Mouse (Mus musculus) ES-Bruce4 (cell line): ENCODE measurements around the gene Bptf. TPM values are rescaled to one million over a fixed set of nuclear protein-coding genes. Genes with fewer than 3 reads are reported as not detected.

ENCODE experiments used
- H3K27ac ChIP-seq: 2 replicates; pipeline ENCODE4 v1.5.1; 2012; ENCODE audit warnings: low read length, inconsistent platforms; ENCODE audit not compliant: insufficient read depth
- H3K27me3 ChIP-seq: 2 replicates; pipeline ENCODE4 v1.6.1; 2012; ENCODE audit warnings: mild to moderate bottlenecking, low read length, inconsistent platforms; ENCODE audit not compliant: control insufficient read depth, poor library complexity, insufficient read depth, severe bottlenecking
- H3K36me3 ChIP-seq: 2 replicates; pipeline ENCODE4 v1.6.1; 2012; ENCODE audit warnings: inconsistent platforms, mild to moderate bottlenecking, low read length, moderate library complexity; ENCODE audit not compliant: control insufficient read depth, poor library complexity, insufficient read depth, severe bottlenecking
- H3K4me1 ChIP-seq: one replicate; pipeline ENCODE4 v1.8.1; 2011; ENCODE audit warnings: low read length; ENCODE audit not compliant: control insufficient read depth, insufficient read depth
- H3K4me3 ChIP-seq: 2 replicates; pipeline ENCODE4 v1.5.1; 2011; ENCODE audit warnings: low read depth, mild to moderate bottlenecking, low read length
- H3K9ac ChIP-seq: 2 replicates; pipeline ENCODE4 v1.6.1; 2012; ENCODE audit warnings: low read depth, mild to moderate bottlenecking, inconsistent platforms; ENCODE audit not compliant: poor library complexity, severe bottlenecking
- H3K9me3 ChIP-seq: replicated peaks from 2 replicates; pipeline ENCODE4 v1.6.1; 2012; ENCODE audit warnings: mild to moderate bottlenecking, low read length, inconsistent platforms; ENCODE audit not compliant: control insufficient read depth, poor library complexity, insufficient read depth, severe bottlenecking
- CTCF ChIP-seq: IDR thresholded peaks from one replicate; pipeline ENCODE4 v1.8.1; 2011; ENCODE audit warnings: low read depth, low read length
- EP300 ChIP-seq: IDR thresholded peaks from 2 replicates; pipeline ENCODE4 v1.6.1; 2011; ENCODE audit warnings: low read depth, low read length; ENCODE audit not compliant: insufficient read depth
- POLR2A ChIP-seq: IDR thresholded peaks from one replicate; pipeline ENCODE4 v1.8.1; 2011; ENCODE audit warnings: low read length; ENCODE audit not compliant: insufficient read depth
- polyA plus RNA-seq: library from polyadenylated mRNA; stranded (reverse); fragments of >200 nt; gene quantifications from 2 replicates; pipeline ENCODE4 v1.2.4, GENCODE M21; 2011; ENCODE audit warnings: low read depth; ENCODE audit not compliant: missing spikeins, insufficient read depth, insufficient read length

Bptf gene
- polyA plus RNA-seq, 1 experiment: 101 TPM

- no peak overlapping the region for H3K9ac ChIP-seq
- no peak overlapping the region for H3K27ac ChIP-seq
- peaks cover 45% of the 10 kb centered on the region for H3K36me3 ChIP-seq
- no peak overlapping the region for H3K4me3 ChIP-seq
- no peak for TF ChIP-seq EP300
- peak; percentile 25 for TF ChIP-seq CTCF
- no peaks in the 10 kb centered on the region for H3K9me3 ChIP-seq
- H3K27me3 ChIP-seq: no peaks in the 10 kb centered on the region
- no peaks in the 10 kb centered on the region for H3K4me1 ChIP-seq
These were observed 87.6 kb downstream of the Bptf start for GRCm38 (mm10) chr11:107044321-107044720.

GRCm38 (mm10) chr11:107043361-107043760, 88.6 kb downstream of the Bptf start:
- no peaks in the 10 kb centered on the region for H3K4me1 ChIP-seq
- H3K9me3 ChIP-seq: no peaks in the 10 kb centered on the region
- peaks cover 45% of the 10 kb centered on the region for H3K36me3 ChIP-seq
- H3K27ac ChIP-seq: no peak overlapping the region
- H3K4me3 ChIP-seq: no peak overlapping the region
- TF ChIP-seq CTCF: no peak
- no peak for TF ChIP-seq POLR2A
- no peak for TF ChIP-seq EP300
- no peak overlapping the region for H3K9ac ChIP-seq
- no peaks in the 10 kb centered on the region for H3K27me3 ChIP-seq

DNA sequence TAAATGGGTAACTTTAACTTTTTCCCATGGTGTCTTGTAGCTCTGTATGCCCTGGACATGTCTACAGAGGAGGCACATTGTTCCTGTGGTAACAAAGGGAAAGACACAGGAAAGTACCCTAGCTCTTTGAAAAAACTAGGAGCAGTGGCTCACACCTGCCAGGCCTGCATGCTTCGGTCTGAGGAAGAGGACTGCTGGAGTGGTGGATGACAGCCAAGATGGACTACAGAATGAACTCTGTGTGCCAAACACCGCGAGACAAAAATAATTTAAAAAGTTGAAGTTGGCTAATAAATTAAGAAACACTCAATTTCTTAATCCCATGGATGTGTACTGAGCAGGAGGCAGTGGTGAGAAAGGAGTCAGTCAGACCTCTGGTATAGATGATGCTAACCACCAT, 90.5 kb downstream of the Bptf start:
- Histone ChIP-seq H3K9me3 (no peaks in the 10 kb centered on the region), H3K27ac (no peak overlapping the region), H3K27me3 (no peaks in the 10 kb centered on the region), H3K36me3 (peaks cover 33% of the 10 kb centered on the region), H3K4me1 (no peaks in the 10 kb centered on the region), H3K9ac (no peak overlapping the region), H3K4me3 (no peak overlapping the region)
- TF ChIP-seq CTCF (no peak), POLR2A (no peak), EP300 (no peak)

- H3K27me3 ChIP-seq: no peaks in the 10 kb centered on the region
- H3K4me3 ChIP-seq: no peak overlapping the region
- no peak overlapping the region for H3K9ac ChIP-seq
- no peaks in the 10 kb centered on the region for H3K4me1 ChIP-seq
- H3K36me3 ChIP-seq: peaks cover 34% of the 10 kb centered on the region
- TF ChIP-seq EP300 (no peak), POLR2A (no peak), CTCF (no peak)
- no peaks in the 10 kb centered on the region for H3K9me3 ChIP-seq
- no peak overlapping the region for H3K27ac ChIP-seq
These were observed 92.5 kb downstream of the Bptf start for GRCm38 (mm10) chr11:107039417-107039816.

- Histone ChIP-seq H3K36me3 (peaks cover 4% of the 10 kb centered on the region; the same call in 1 of the 2 replicates), H3K9me3 (no peaks in the 10 kb centered on the region), H3K4me1 (peaks cover 2% of the 10 kb centered on the region), H3K4me3 (no peak overlapping the region), H3K27me3 (no peaks in the 10 kb centered on the region), H3K27ac (no peak overlapping the region), H3K9ac (no peak overlapping the region)
- TF ChIP-seq POLR2A: no peak
- TF ChIP-seq CTCF: no peak
- no peak for TF ChIP-seq EP300
These were observed 97.7 kb downstream of the Bptf start for GRCm38 (mm10) chr11:107034085-107034810.

DNA sequence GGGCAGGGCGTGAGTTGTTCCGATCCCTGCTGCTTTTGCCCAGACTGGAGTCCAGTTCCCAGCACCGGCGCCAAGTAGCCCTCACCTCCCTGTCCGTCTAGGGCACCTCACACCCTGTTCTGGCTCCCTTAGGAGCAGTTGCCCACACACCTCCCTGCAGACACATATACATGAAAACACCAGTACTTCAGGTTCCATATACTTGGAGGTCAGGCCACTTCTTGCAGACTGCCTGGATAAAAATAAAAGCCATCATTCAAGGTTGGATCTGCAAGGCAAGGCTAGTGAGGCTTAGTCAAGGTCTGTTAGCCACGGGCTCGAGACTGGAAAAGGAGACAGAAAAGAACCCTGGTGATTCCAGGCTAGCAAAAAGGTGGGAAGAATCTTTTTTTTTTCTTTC, 100.3 kb downstream of the Bptf start:
- H3K27ac ChIP-seq: no peak overlapping the region
- TF ChIP-seq POLR2A (no peak), EP300 (no peak), CTCF (no peak)
- no peaks in the 10 kb centered on the region for H3K27me3 ChIP-seq

More for the DNA sequence above, 100.3 kb downstream of the Bptf start:
- H3K9ac ChIP-seq: no peak overlapping the region
- peaks cover 4% of the 10 kb centered on the region; the same call in 1 of the 2 replicates for H3K36me3 ChIP-seq
- no peak overlapping the region for H3K4me3 ChIP-seq
- H3K4me1 ChIP-seq: peaks cover 4% of the 10 kb centered on the region
- no peaks in the 10 kb centered on the region for H3K9me3 ChIP-seq
